Comparison of ENCODE assay signal across 22 mouse cellular contexts in the genomic region with DNA sequence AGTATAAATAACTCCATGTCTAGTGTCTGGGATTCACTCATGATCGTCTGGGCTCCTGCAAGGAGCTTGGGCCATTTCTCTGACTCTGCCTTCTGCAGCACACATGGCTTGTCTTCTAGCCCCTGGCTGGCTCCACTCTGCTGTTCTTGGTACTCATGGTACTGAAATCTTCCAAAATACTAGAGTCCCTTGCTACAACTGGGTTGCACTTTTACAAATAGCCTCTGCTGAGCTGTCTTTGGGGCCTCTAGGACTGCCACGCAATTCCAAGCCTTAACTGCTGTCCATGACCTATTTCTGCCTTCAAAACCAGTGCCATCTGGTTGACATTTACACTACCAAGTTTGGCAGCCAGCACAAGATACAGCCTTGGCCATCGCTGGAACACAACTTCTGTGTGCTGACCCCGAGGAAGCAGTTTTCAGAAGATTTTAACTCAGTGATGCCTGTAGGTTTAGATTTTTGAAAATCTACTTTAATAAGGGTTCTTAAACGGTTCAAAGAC.
DNase-seq lines count a peak whose midpoint lies in the region; ATAC-seq and TF ChIP-seq lines count a peak whose summit lies in the region.
"Had no signal": no experiment of that assay in that cellular context is flagged by ENCODE, and none has a peak within 500 bp of the region (broad histone marks: within the 10 kb centered on the region; RNA-seq: fewer than 3 reads in every experiment).

No protein-coding gene starts in this region.

- H3K4me1 ChIP-seq in intestine, postnatal 0 days (replicated peaks; ENCODE audit: control insufficient read depth, insufficient read depth, low read length): no peaks in the 10 kb centered on the region
- H3K4me1 ChIP-seq: embryonic facial prominence, embryonic 13.5 days; heart, embryonic 15.5 days; intestine, embryonic 15.5 days had no signal

- no peak overlapping the region for H3K4me3 ChIP-seq in intestine, postnatal 0 days (ENCODE audit: low read depth, low read length)
- H3K4me3 ChIP-seq: embryonic facial prominence, embryonic 13.5 days; forebrain, embryonic 12.5 days; heart, adult 2 months; heart, embryonic 15.5 days; hindbrain, embryonic 10.5 days; intestine, embryonic 15.5 days had no signal

- H3K9me3 ChIP-seq in intestine, postnatal 0 days (ENCODE audit: control insufficient read depth): no peaks in the 10 kb centered on the region
- H3K9me3 ChIP-seq: forebrain, embryonic 12.5 days; hindbrain, embryonic 10.5 days; intestine, embryonic 15.5 days had no signal

- no peaks in the 10 kb centered on the region for H3K36me3 ChIP-seq in intestine, postnatal 0 days (ENCODE audit: control insufficient read depth, insufficient read depth)
- H3K36me3 ChIP-seq: embryonic facial prominence, embryonic 13.5 days; forebrain, embryonic 12.5 days; heart, embryonic 15.5 days; hindbrain, embryonic 10.5 days; intestine, embryonic 15.5 days had no signal

- no peak overlapping the region for H3K9ac ChIP-seq in intestine, postnatal 0 days (ENCODE audit: low read depth, low read length)
- H3K9ac ChIP-seq: embryonic facial prominence, embryonic 13.5 days; forebrain, embryonic 12.5 days; heart, embryonic 15.5 days; hindbrain, embryonic 14.5 days; intestine, embryonic 15.5 days had no signal

- peak; percentile 59 for DNase-seq in cerebellum, adult 9-10 months
- DNase-seq in cerebellum, adult 11 months: no peak
- peak; percentile 28 for DNase-seq in retina, postnatal 1 day
- DNase-seq in retina, embryonic 14.5 days (ENCODE audit: low spot score): no peak
- peak; percentile 77 for DNase-seq in adrenal gland, postnatal 14 days
- no peak for DNase-seq in lung, postnatal 25 days (ENCODE audit: low spot score)
- no peak for DNase-seq in heart, postnatal 10 days
- DNase-seq: cerebellum, adult 8-10 months; cerebellum, postnatal 25 days; gastrocnemius, postnatal 25 days; heart, adult 2 months; kidney, adult 2 months had no signal

- H3K27ac ChIP-seq in intestine, postnatal 0 days (ENCODE audit: low read depth, low read length): no peak overlapping the region
- H3K27ac ChIP-seq: embryonic facial prominence, embryonic 13.5 days; forebrain, embryonic 12.5 days; heart, adult 2 months; heart, embryonic 15.5 days; hindbrain, embryonic 10.5 days; hindbrain, embryonic 14.5 days; intestine, embryonic 15.5 days had no signal

- H3K27me3 ChIP-seq in intestine, postnatal 0 days (replicated peaks; ENCODE audit: control insufficient read depth, insufficient read depth, low read length): no peaks in the 10 kb centered on the region
- H3K27me3 ChIP-seq: embryonic facial prominence, embryonic 13.5 days; forebrain, embryonic 12.5 days; heart, embryonic 15.5 days; intestine, embryonic 15.5 days had no signal

- no peak overlapping the region for H3K4me2 ChIP-seq in intestine, postnatal 0 days (replicated peaks; ENCODE audit: low read depth)
- H3K4me2 ChIP-seq: embryonic facial prominence, embryonic 13.5 days; forebrain, embryonic 12.5 days; heart, embryonic 11.5 days; heart, embryonic 15.5 days; hindbrain, embryonic 14.5 days; intestine, embryonic 15.5 days had no signal

- 89% methylated on average over 5 of the region's 5 CpGs for WGBS in intestine, postnatal 0 days

- ATAC-seq in intestine, postnatal 0 days: no peak
- ATAC-seq: activated CD4-positive, CD25-positive, alpha-beta regulatory T cell, adult 4 months; forebrain, embryonic 16.5 days; intestine, embryonic 15.5 days had no signal

- no peak for TF ChIP-seq CTCF in intestine, postnatal 0 days (IDR thresholded peaks at IDR 0.05; ENCODE audit: low read depth)

- intact Hi-C loops in heart, postnatal 10 days (cut with DNase I): loop anchor here (5.0 kb wide), 2 partner anchors 42 to 127 kb away; no protein-coding TSS in a partner anchor

Comparison
In these comparisons a context has a peak if more than half of its experiments do, and no peak if none do; other contexts are left out.
1. DNase-seq: peak in cerebellum, adult 9-10 months (single experiment), retina, postnatal 1 day (single experiment) and adrenal gland, postnatal 14 days (single experiment); none in cerebellum, adult 11 months (single experiment), retina, embryonic 14.5 days (single experiment), lung, postnatal 25 days (single experiment) and heart, postnatal 10 days (0 of 2).